Mouse (Mus musculus): Measurements from ENCODE around the gene Ube2v1.
"Not testable (repeated sequence)": the region's sequence is repeated elsewhere in the genome, so short reads cannot be mapped to it uniquely, and the experiment has no call there.

Ube2v1 gene

DNA sequence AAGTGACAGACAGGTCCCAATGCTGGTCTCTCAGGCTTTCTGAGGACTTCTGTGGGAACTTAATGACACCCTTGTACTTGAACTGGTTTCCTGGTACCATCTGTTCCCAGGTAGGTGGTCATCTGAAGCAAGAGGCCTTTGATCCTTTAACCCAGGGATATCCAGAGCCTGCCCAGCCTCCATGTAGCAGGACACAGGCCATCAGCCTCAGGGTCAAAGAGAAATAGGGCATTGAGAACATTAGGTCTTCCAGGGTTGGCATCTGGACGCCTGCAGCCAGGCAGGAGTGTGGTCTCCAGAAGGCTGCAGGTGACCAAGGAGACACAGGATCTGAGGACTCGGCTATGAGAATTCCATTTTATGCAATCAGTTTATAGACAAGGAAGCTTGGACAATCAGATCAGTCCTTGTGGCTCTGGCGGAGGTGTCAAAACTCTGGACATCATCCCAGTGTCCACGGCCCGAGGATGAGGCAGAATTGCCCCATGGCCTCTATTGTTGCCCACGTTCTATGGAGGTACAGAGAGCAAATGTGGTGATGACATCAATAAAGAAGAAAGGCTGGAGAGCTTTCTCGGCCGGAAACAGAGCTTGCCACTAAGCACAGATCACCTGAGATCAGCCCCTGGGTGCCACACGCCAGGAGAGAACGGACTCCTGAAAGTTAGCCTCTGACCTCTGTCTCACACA lies 23.2 kb upstream of the Ube2v1 start:
- no peak for DNase-seq

DNA sequence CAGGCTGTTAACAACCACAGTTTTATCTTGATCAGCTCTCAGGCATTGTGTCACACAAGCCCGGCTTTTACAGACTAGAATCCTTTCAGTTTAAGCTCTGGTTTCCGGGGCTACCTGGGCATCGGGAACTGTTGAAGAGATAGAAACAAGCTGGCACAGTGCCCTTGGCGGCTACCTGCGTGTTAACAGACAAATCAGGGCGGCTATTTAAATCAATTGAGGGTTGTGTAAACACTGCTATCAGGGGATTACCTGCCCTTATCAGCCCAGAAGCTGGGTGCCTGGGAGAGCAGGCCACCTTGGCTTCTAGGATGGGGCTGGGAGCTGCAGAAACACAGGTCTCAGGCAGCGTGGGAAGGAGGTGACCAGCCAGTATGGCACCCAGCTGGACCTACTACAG lies 20.8 kb upstream of the Ube2v1 start:
- no peak for DNase-seq

DNA sequence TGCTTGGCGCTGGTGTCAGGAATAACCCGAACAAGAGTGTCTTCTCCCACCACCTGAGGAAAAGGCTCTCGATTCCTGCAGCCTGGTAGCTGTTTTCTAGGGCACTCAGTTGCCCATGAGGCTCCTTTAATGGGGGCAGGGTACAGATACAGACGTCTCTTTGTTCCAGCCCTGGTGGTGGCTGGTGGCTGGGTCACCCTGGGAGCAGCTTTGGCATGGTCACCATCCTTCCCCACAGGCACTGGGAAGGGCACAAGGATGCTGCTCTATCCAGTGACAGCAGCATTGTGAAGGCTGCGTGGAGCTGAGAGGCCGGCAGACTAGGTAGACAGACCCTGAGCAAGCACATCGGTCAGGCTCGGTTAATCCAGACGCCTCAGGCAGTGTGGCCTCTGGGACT lies 19.7 kb upstream of the Ube2v1 start:
- DNase-seq: no peak

DNA sequence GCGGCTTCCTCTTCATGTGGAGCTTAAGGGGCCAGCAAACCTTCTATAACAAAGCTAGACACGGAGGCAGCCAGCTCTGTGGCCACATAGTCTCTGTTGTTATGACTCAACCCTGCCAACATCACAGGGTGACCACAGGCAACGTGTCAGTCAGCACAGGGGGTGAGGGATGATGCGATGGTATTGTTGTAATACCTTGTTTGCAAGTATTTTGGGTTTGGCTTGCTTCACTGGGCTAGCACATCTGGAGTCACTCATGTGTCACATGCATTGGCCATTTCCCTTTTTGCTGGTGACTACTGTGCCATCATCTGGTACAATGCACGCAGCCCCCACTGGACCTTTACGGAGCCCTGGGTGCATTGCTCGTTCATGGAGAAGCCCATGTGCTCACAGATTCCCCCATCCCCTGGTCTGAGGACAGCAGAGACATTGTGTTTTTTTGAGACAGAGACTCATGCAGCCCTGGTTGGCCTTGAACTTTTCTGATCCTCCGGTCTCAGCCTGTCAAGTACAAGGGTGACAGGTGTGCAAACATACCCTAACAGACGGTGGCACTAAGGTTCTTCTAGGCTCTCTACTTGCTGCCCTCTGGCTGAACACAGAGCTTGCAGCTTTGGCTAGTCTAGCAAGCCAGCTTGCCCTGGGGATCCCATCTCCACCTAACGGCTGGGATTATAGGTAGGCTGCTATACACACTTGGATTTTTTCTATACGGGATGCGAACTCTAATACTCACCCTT lies 17.6 kb upstream of the Ube2v1 start:
- no peak for DNase-seq

DNA sequence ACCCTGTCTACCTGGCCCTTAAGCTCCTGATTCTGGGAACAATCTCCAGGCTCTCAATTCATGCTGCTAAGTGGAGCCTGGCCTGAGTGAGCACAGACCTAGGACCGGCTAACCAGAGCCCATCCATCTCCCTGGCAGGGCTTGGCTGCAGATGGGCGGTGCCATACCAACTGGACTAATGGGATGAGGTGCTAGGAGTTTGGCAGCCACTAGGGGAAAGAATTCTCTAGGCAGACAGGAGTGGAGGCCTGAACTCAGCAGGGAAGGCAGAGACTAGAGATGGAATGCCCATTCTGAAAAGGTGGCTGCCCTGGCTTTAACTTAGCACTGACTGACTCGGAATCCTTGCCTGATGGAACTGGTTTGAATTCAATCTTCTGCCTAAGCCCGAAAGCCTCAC lies 14.5 kb upstream of the Ube2v1 start:
- DNase-seq: no peak

DNA sequence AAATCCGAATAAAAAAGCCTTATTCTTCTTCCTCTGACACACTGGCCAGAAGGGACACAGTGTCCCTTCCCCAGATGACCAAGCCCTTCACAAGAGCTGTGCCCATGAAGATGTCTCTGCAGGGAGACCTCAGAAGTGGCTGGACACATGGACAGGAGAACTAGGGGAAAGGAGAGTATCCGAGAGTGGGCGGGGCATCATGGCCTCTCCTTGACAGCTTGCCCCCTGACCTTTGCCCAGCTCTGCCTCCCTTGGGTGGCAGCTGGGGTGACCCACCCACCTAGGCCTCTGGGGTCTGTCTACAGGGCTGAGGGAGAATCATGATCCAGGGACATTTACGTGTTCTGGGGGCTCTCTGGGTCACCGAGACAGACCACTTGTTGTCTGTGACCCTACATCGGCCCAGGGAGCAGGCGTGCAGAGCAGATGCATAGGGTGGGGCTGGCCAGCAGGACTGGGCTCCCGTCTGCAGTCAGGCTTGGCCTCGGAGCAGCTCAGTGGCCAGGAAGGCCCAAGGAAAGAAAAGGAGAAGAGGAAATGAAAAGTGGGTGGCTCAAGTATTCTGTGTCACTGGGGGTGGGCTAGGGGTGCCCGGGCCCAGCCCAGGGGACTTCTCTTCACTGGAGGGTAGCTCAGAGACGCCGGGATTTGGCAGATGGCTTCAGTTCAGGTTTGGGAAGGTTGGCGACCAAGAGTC lies 11.6 kb upstream of the Ube2v1 start:
- not testable (repeated sequence) for DNase-seq

DNA sequence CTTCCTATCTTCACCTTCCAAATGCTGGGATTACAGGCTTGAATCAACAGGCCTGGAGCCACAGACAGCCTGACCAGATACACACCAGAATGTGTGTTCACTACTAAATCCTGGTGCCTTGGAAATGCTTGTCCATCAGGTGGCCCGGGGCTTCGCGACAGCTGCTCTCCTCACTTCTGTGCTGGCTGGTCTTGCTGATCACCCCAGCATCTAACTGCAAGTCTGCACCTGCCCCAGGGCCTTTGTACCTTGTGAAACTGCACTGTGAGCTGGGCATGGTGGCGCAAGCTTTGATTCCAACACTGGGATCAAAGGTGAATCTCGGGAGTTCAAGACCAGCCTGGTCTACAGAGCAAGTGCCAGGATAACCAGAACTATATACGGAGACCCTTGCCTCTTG lies 10.3 kb upstream of the Ube2v1 start:
- no peak for DNase-seq

DNA sequence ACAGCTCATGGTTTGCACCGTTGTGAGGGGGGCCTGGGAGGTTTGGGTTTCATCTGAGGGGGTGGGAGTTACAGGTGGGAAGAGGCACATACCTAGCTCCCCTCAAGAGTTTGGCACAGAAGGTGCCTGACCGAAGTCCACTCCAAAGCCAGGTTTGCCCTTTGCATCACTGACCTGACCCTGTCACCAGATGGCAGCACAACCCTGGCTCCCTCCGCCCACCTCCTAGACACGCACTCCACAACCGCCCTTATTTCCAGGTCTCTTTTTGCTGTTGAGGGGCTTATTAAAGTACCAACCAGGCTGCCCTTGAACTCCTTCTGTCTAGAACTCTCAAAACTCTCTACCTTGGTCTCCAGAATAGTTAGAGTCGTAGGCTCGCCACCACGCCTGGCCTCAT lies 9.4 kb upstream of the Ube2v1 start:
- peak in 1 of 2 experiments; percentile 62 for DNase-seq

DNA sequence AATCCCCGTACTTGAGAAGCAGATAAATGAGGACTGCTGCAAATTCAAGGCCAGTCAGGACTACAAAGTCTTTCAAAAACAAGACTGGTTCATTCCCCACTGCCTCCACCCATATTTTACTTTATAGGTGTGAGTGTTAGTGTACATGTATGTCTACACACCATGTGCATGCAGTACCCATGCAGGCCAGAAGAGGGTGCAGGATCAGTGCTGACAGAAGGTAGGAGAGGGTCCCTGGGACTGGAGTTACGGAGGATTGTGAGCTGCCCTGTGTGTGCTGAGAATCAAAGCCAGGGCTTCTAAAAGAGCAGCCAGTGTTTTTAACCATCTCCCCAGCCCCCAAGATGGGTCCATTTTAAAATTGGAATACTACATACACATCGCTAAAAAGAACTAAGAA lies 8.4 kb upstream of the Ube2v1 start:
- DNase-seq: peak in 1 of 2 experiments; percentile 48

DNA sequence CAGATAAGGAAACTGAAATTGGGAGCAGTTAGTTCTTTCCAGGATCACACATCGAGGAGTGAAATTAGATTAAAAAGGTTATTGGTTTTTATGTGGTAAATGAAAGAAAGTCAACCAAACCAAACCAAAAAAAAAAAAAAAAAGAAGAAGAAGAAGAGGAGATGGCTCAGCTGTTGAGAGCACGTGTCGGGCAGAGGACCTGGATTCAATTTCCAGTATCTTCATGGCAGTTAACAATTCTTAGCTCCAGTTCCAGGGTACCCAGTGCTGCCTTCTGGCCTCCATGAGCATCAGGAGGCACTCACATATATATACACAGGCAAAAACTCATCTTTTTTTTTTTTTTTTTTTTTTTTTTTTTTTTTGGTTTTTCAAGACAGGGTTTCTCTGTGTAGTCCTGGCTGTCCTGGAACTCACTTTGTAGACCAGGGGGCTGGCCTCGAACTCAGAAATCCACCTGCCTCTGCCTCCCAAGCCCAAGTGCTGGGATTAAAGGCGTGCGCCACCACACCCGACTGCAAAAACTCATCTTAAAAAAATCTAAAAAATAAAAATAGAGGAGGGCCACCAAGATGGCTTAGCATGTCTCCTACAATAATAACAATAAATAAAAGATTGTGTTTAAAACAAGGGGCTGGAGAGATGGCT lies 3.1 kb upstream of the Ube2v1 start:
- DNase-seq: no peak

DNA sequence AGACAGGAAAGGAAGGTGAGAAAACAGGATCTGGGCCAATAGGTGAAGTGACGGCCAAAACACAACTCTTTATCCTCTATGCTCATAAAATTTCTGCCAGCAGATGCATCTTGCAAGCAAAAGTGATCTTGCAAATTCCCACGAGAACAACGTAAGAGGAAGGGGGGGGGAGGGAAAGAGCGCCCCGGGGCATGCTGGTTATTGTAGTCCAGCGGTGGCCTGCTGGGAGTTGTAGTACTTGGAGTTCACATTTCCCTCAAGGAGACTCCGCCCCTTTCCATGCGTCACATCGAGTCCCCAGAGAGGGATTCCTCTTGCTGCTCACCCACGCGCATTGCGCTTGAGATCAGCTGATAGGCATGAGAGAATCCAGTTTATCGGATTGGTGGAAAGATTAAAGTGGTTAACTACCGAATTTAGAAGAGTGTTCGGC lies 2.5 kb upstream of the Ube2v1 start:
- DNase-seq: peak; percentile 94

DNA sequence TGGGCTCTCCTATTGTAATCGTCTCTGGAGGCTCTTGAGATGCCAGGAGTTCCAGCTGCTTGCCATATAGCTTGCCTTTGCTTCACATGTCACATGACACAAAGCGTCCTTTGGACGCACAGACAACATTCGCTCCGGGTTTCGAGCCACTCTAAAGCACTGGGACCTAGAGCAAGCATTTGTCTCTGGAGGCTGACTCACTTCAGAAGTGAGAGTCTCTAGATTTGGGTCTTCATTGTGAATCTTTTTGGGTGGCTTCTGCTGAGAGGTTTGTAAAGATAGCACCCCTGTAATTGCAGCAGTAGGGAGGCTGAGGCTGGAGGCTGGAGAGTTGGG lies 1.6 kb upstream of the Ube2v1 start:
- no peak for DNase-seq

DNA sequence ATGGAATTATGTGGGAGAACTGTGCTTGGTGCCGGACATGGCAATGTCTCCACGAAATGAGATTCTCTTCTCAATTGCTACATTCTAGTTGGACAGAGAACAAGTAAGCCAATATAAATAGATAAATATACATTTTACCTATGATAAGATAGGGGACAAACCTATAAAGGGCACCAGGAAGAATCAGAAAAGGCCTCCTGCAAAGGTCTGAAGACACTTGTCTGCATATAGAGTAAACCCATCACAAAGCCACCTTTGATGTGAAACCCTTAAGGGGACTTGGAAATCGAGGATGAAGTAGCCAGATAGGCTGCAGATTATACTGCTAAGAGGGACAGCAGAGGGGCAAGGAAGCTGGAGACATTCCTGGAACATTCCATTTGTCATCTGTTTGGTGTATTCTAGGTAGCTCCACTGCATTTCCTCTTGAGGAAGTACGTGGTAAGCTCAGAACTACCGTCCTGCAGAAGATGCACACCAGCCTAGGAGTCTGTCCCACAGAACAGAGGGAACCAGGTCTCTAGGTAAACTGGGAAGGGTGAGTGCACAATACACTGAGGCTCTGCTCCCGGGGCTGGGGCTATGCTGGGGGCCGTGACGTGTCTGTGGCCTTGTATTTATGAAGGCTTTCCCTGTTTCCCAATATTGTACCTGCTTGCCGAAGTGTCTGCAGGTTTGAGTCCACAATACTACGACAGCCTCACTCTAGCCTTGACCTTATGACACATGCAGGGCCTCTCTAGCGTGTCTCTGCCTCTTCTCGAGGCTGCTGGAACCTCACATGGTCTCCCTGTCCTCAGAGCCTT lies 1.0 kb upstream of the Ube2v1 start:
- no peak for DNase-seq

DNA sequence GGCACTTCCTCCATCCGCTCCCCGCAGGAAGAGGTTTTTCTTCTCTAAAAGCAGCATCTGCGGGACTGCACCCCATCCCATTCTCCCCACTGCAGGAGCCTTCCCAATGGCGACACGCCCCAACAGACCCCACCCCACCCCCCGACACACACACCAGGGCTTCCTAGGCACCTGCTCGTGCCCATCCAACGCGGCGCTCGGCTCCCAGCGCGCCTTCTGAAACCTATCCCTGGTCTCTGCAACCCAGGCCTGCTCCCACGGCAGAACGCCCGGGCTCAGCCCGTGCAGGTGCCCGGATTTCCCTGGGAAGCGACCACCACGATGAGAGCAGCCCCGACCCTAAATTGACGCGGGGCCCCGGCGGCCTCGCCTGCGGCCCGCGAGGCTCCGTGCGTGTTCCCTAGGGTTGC lies 709 bp downstream of the Ube2v1 start:
- DNase-seq: peak in 1 of 2 experiments; percentile 28

DNA sequence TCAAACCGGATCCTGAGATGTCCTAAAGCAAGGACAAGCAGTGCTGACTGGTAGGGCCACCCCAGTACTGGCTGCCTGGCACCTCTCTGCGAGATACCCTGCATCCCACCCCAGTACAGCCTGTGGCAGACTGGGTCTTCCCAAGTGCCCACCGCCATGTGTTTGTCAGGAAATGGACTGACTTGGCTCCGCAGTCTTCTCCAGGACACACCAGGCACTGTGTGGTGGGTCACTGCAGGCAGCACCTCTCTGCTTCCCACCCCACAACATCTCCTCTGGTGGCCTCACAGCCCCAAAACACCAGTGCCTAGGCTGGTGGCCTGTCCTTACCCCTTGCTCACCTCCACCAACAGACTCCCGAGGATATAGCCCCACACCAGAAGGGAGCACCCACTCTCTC lies 1.5 kb downstream of the Ube2v1 start:
- no peak for DNase-seq

DNA sequence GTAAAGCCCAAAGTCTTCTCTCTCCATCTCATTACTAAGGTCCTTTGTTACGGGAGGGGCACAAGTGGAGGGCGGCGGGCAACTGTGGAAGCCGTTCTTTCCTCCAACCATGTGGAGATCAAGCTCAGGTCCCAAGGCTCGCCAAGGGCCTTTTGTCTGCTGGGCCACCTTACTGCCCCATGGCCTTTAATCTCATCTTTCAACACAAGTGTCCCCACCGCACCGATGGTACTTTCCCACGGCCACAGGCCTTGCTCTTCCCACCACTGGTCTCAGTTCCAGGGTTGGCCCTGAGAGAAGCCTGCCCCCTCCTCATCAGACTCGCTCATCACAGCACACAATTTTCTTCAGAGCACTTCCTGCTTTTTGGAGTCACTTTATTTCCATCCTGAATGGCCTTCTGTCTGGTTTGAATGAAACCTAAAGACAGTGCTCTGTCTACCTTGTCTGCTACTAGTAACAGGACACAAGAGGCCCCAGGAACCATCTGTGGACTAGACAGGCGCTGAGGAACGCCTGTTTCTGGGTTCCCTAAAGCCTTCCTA lies 2.2 kb downstream of the Ube2v1 start:
- DNase-seq: no peak

DNA sequence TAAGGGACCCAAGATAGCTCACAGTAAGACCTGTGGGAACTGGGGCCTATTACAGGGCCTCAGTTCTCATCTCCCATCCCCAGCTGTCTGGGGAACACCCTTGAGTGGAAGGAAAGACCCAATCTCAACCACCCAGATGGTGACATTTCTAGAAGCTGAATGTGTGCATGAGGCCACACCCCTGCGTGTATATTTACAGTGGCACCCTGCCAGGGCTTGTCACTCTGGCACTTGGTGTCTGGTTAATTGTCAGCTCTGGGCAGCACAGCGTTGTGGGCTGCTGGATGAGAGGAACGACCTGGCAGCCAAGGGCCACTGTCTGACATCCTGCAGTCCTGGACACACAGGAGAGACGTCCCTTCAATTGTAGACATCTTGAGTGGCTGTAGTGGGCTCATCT lies 3.0 kb downstream of the Ube2v1 start:
- DNase-seq: no peak

DNA sequence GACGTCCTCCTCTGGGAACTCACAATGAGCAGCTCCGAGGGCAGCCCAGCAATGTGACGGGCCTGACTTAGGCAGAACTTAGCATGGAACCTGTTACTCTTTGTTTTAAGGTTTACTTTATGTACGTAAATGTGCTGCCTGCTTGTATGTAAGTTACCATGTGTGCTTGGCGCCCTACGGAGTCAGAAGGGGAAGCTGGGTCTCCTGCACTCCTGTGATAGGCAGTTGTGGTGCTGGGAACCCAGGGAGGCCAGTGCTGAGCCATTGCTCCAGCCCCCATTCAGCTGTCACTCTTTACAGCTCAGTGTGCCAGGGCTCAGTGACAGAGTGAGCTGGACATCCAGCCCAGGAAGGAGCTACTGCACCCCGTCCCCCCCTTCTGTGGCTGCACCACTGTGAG lies 4.9 kb downstream of the Ube2v1 start:
- no peak for DNase-seq

DNA sequence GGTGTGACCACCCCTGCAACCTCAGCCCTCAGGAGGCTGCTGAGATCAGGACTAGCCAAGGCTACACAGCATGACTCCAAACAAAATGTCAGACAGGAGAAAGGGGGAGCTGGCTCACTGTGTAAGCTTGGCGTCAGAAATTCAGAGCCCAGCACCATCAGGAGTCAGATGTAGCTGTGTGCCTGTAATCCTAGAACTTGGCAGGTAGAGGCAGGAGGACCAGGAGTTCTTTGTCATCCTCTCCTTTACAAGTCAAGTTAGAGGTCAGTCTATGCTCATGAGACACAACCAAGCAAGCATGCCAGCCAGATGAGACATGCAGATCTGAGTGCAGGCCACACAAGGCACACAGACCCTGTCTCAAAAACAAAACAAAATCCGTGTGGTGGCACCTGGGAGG lies 6.2 kb downstream of the Ube2v1 start:
- DNase-seq: no peak

DNA sequence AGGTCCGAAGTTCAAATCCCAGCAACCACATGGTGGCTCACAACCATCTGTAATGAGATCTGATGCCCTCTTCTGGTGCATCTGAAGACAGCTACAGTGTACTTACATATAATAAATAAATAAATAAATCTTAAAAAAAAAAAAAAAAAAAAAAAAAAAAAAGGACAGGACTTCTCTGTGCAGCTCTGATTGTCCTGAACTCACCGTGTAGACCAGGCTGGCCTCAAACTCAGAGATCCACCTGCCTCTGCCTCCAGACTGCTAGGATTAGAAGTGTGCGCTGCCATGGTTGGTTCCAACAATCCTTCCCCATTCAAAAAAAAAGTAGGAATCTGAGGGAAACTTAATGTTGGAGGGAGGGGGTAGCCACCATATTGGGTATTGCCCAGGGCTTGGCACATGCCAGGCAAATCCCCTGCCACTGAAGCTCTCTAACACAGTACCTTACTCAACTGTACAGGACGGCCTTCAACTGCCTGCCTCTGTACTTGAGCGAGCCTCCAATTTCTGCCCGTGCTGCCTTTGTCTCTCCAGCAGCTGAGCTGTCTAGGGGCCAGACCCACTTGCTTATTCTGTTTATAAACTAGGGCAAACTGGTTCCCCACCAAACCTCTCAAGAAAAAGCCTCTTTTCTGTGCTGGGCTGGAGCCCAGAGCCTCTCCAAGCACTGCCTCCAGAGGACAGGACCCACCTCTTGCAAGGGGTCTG lies 7.4 kb downstream of the Ube2v1 start:
- DNase-seq: no peak

DNA sequence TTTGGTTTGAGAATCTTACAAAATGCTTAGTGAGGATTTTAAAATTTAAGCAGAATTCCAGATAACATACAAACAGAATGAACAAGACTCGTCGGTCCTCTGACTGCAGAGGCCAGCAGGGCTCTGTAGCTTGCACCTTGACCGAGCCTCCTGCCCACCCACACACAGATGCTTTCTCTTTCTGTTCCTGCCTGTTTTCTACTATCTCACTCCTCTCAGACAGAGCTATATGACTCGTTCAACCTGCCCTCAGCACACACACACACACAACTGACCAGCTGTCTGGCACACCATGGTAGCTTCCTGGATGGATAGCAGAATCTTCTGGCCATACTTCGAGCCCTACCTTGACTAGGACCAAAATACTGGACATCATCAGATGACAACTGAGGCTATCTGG lies 8.9 kb downstream of the Ube2v1 start:
- DNase-seq: no peak

DNA sequence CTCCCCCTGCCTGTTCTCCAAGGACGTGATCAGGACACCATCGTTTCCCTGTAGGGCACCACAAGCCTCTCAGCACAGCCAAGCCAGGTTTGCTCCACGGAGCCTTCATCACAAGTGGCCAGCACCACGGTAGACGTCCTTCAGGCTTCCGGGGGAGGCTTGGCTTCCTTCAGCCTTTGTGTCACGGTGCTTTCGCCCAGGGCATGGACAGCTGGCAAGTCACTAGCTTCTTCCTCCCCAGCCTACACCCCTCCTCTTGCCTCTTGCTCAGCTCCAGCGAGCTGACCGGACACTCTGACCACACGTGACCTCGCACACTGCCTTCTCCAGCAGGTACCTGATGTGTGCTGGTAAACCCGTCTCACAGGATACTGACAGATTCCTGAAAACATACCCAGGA lies 9.5 kb downstream of the Ube2v1 start:
- no peak for DNase-seq

Measured in spleen, adult 18-20 months (tissue).